Mouse (Mus musculus): ENCODE data around the gene Gm5485. TPM values are rescaled to one million over a fixed set of nuclear protein-coding genes. Genes with fewer than 3 reads are reported as not detected.

Gene Gm5485
- 15.1 and 20.3 TPM in 2 replicates for polyA plus RNA-seq (2012; rRNA removed; ENCODE audit: low replicate concordance)

GRCm38 (mm10) chr16:48412246-48412645 is at the start of gene Gm5485:
Gene Gm5485 (minus strand): TSS chr16:48412416.

GRCm38 (mm10) chr16:48431027-48431426 is 18.8 kb upstream of the Gm5485 start, which contains the start of gene Morc1:
Gene Morc1 (plus strand): TSS chr16:48431237.

Other genes starting within 250 kb of the Gm5485 start
- not detected in 2 replicates for gene Dppa4, start 128.7 kb downstream of the Gm5485 start, polyA plus RNA-seq (2012; rRNA removed; ENCODE audit: low replicate concordance)
- gene Dppa2, start 108.5 kb downstream of the Gm5485 start, polyA plus RNA-seq (2012; rRNA removed; ENCODE audit: low replicate concordance) = not detected in 2 replicates
- gene Morc1, start 18.8 kb upstream of the Gm5485 start, polyA plus RNA-seq (2012; rRNA removed; ENCODE audit: low replicate concordance) = 0.02 TPM in 1 of 2 replicates, not detected in the other

All from duodenum, adult 2 months (tissue).